Mouse (Mus musculus): ENCODE data around the gene Chrm1. TPM values are rescaled to one million over a fixed set of nuclear protein-coding genes. Genes with fewer than 3 reads are reported as not detected.
"Not testable (repeated sequence)": the region's sequence is repeated elsewhere in the genome, so short reads cannot be mapped to it uniquely, and the experiment has no call there.

Chrm1 gene
- total RNA-seq, 2 experiments from 2014 or later = not detected

DNA sequence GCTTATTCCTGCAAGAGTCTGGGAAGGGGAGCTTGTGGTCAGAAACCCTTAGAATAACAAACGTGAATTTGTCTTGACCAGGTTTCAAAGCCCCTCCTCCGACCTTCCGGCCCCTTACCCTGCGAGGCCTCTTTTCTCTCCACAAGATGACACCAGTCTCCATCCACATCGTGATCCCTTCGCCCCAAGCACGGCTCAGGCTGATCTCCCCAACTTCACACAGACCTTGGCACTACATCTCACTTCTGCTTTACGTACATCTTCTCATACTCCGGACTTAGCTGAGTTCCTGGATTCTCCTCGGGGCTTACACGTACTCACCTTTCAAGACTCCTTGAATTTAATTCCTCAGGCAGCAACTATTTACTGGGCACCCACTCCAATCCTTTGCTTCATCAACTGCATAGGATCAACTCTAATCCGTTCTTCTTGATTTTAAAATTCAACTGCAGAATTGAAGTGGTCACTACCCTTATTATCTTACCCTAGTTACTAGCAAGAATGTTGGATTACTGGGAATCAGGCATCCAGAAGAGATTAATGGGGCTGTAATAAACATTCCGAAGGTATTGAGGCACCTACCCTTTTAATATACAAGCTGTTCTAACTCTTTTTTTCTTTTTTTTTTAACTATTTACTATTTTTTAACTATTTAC, 50.5 kb downstream of the Chrm1 start:
- ATAC-seq (replicated peaks; ENCODE audit: low FRiP score, low TSS enrichment, poor library complexity, severe bottlenecking) = 0 out of 2 replicates have a peak, but pooled peaks have one; percentile 18

DNA sequence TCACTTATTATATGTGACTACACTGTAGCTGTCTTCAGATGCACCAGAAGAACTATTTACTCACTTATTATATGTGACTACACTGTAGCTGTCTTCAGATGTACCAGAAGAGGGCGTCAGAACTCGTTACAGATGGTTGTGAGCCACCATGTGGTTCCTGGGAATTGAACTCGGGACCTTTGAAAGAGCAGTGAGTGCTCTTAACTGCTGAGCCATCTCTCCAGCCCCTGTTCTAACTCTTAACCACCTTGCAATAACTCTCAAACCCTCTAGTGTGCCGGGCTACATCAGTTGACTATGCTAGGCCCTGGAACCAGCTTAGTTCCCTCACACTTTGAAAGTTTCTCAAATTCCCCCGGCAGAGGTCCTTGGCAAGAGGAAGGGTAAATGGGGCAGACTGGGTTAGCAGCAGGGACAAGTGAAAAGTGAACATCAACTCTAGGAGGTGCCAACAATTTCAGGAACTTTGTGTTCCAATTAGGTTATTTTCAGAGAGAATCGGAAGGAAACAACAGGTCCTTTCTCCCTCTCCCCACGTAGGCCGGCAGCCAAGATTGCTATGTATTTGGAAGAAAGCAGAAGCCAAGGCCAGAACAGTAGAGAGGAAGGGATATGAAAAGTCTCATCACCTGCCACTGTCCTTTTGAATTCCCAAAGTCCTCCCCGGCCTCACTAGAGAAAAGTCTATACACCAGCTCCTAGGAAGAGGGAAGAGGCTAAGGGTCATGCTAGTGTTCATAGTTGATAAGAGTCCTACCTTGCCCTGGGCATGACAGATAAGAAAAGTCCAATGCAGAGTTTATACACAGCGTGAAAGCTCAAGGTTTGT, 51.3 kb downstream of the Chrm1 start:
- peak; percentile 48 for ATAC-seq (replicated peaks; ENCODE audit: low FRiP score, low TSS enrichment, poor library complexity, severe bottlenecking)

DNA sequence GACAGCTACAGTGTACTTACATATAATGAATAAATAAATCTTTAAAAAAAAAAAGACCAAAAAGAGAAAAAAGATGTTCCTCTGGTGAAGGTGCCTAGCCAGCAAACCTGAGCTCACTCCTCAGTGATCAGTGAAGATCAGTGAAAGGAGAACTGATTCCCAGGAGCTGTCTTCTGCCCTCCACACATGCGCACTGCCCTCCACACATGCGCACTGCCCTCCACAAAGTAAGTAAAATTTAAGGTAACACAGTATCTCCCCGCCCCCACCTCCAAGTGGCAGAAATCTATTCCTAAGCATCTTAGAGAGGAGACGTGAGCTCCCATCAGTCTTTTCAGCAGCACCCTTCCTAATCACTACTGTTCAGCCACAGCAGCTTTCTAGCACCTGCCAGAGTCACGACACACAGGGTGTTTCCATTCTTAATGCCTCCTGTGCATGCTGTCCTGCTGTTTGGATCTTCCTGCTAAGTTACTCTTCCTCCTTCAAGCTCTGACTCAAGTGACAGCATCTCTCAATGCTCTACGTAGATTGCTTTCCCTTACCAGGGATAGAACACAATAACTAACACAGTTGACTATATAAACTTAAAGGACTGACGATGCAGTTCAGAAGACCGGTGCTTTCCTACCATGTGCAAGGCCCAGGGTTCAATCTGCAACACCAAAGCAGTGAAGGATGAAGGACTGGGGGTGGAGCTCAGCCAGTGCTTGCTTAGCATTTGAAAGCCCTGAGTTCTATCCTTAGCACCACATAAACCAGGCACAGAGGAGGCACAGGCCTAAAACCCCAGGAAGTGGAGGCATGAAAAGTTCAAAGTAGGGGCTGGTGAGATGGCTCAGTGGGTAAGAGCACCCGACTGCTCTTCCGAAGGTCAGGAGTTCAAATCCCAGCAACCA, 52.5 kb downstream of the Chrm1 start:
- no peak for ATAC-seq (replicated peaks; ENCODE audit: low FRiP score, low TSS enrichment, poor library complexity, severe bottlenecking)

DNA sequence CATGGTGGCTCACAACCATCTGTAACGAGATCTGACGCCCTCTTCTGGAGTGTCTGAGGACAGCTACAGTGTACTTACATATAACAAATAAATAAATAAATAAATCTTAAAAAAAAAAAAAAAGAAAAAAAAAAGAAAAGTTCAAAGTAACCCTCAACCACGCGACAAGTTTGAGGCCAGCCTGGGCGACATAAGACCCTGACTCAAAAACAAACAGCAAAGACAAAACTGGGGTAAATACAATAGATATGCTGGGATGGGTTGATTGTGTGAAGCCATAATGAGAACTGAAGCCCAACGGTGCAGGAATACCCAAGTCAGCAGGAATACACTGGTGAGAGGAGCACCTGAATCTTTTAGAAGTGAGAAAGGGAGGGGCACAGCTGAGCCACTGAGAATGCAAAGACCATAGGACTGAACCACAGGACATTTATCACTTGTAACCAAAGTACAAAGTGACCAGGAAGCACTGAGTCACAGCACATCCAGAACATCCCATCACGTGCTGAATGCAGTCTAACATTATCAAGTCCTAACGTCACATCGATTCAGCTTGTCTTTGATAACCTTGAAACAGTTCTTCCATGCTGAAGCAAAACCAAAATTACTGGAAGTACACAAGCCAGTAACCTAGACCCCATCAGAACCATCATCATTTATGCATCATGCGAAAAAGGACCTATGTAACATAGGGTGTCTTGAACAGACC, 53.3 kb downstream of the Chrm1 start:
- no peak for ATAC-seq (replicated peaks; ENCODE audit: low FRiP score, low TSS enrichment, poor library complexity, severe bottlenecking)

DNA sequence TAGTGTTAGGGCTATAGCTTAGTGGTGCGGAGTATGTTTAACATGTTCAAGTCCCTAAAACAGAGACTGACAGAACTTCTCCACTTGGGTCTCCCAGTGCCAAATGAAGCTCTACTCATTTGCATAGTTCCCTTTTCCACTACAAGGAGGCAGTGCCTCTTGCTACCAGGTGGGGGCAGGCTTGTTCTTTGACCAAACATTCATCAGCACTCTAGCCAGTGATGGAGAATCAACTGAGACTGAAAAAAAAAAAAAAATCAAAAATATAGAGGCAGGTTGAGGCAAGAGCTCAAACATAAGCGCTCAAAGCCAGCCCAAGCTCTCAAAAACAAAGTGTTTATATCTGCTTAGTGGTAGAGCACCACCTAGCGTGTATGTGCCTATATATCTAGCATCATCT, 54.8 kb downstream of the Chrm1 start:
- ATAC-seq (replicated peaks; ENCODE audit: low FRiP score, low TSS enrichment, poor library complexity, severe bottlenecking) = no peak

DNA sequence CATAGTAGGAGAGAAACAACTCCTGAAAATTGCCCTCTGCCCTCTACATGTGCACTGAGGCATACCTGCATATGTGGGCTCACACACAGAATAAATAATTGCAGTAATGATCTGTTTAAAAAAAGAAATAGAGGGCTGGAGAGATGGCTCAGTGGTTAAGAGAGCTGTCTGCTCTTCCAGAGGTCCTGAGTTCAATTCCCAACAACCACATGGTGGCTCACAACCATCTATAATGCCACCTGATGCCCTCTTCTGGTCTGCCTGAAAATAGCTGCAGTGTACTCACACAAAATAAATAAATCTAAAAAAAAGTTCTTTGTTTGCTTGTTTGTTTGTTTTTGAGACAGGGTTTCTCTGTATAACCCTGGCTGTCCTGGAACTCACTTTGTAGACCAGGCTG, 55.4 kb downstream of the Chrm1 start:
- not testable (repeated sequence) for ATAC-seq (replicated peaks; ENCODE audit: low FRiP score, low TSS enrichment, poor library complexity, severe bottlenecking)

GRCm38 (mm10) chr19:8721378-8721777, 57.8 kb downstream of the Chrm1 start:
- no peak for ATAC-seq (replicated peaks; ENCODE audit: low FRiP score, low TSS enrichment, poor library complexity, severe bottlenecking)

- ATAC-seq (replicated peaks; ENCODE audit: low FRiP score, low TSS enrichment, poor library complexity, severe bottlenecking) = no peak
Measured at GRCm38 (mm10) chr19:8722021-8722420, 58.4 kb downstream of the Chrm1 start.

GRCm38 (mm10) chr19:8722559-8722906, 58.9 kb downstream of the Chrm1 start:
- 0 out of 2 replicates have a peak, but pooled peaks have one; percentile 2 for ATAC-seq (replicated peaks; ENCODE audit: low FRiP score, low TSS enrichment, poor library complexity, severe bottlenecking)

GRCm38 (mm10) chr19:8722907-8723573, 59.5 kb downstream of the Chrm1 start, which contains the start of gene Slc3a2:
Gene Slc3a2 (minus strand): TSS chr19:8723369.
- peak; percentile 82 for ATAC-seq (replicated peaks; ENCODE audit: low FRiP score, low TSS enrichment, poor library complexity, severe bottlenecking)

DNA sequence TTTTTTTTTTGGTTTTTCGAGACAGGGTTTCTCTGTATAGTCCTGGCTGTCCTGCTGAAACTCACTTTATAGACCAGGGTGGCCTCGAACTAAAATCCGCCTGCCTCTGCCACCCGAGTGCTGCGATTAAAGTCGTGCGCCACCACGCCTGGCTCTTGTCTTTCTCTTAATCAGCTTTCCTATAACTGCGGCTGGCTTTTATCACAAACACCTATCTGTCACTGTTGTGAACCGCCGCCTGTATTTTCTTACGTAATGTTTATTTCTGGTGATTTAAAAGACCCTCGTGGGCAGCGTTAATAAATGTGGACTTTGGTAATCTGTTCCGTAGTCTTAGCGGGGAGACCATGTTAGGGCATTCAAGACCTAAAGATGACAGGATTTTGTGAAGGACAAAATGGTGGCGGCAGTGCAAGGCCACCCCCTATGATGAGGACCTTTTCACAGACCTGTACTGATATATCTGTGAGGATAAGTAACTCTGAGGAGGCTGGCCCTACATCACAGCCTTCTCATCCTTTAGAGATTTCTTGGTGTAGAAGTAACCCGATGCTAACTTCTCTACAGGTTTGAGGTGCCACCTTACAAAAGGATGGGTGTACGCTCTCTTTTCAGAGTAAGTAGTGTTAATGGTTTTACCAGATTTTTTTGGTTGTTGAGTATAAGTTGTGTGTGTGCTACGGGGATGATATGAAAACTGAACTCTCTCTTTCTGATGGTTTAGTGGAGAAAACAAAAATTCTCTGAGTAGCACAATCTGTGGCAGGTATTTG, 60.2 kb downstream of the Chrm1 start:
- no peak for ATAC-seq (replicated peaks; ENCODE audit: low FRiP score, low TSS enrichment, poor library complexity, severe bottlenecking)

- ATAC-seq (replicated peaks; ENCODE audit: low FRiP score, low TSS enrichment, poor library complexity, severe bottlenecking) = no peak
Measured at GRCm38 (mm10) chr19:8724392-8724791, 60.8 kb downstream of the Chrm1 start.

GRCm38 (mm10) chr19:8725081-8725613, 61.6 kb downstream of the Chrm1 start:
- no peak for ATAC-seq (replicated peaks; ENCODE audit: low FRiP score, low TSS enrichment, poor library complexity, severe bottlenecking)

DNA sequence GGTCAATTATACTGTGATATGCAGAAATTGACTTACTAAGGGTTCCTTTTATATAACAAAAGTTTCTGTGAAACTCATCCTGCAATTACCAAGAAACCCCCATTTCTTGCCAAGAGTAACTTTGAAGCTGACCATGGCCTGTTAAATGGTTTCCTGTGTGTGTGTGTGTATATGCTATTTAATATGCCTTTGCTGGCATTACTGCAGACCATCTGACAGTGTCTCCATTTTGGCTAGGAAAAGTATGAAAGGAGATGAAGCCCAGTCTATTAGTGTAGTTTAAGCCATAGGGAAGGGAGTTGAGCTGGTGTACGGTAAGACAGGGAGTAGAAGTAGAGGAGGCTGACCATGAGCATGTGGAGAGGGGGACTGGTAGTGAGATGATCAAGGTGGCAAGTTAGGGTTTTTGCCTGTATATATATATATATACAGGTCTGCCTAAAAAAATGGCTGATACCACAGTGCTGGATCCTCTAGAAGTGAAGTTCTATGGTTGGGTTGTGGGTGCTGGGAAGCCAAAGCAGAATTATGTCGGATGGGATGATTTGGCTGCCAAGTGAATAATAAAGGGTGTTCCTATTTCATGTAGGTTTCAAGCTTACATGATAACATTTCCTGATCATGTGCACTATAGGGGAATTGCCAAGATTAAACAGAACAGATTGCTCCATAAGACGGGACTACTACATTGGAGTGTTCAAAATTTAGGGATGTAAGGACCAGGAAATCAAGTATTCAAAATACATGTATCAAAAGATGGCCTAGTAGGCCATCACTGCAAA, 63.2 kb downstream of the Chrm1 start:
- 0 out of 2 replicates have a peak, but pooled peaks have one; percentile 2 for ATAC-seq (replicated peaks; ENCODE audit: low FRiP score, low TSS enrichment, poor library complexity, severe bottlenecking)

DNA sequence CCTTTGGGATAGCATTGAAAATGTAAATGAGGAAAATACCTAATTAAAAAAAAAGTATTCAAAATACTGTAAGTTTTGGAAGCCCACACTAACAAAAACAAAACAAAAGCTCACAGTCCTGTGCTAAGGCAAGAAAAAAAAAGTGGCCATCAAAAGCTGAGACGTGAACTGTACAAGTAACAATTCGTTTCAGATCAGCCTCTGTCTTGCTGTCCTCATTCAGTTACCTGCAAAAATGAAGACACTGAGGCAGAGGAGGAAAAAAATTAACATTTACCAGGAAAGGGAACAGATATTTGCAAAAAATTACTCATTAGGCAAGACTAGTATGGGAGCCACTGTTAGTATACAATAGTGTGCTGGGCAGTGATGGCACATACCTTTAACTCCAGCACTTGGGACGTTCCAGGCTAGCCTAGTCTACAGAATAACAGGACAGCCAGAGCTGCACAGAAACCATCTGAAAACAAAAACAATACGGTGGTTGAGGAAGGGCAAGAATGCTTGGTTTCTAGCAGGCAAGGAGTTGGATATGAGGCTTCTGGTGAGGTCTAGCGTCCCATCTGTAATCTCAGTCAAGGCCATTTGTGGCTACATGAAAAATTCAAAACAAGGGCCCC, 64.0 kb downstream of the Chrm1 start:
- ATAC-seq (replicated peaks; ENCODE audit: low FRiP score, low TSS enrichment, poor library complexity, severe bottlenecking) = peak; percentile 26; the same call in 1 of the 2 replicates

DNA sequence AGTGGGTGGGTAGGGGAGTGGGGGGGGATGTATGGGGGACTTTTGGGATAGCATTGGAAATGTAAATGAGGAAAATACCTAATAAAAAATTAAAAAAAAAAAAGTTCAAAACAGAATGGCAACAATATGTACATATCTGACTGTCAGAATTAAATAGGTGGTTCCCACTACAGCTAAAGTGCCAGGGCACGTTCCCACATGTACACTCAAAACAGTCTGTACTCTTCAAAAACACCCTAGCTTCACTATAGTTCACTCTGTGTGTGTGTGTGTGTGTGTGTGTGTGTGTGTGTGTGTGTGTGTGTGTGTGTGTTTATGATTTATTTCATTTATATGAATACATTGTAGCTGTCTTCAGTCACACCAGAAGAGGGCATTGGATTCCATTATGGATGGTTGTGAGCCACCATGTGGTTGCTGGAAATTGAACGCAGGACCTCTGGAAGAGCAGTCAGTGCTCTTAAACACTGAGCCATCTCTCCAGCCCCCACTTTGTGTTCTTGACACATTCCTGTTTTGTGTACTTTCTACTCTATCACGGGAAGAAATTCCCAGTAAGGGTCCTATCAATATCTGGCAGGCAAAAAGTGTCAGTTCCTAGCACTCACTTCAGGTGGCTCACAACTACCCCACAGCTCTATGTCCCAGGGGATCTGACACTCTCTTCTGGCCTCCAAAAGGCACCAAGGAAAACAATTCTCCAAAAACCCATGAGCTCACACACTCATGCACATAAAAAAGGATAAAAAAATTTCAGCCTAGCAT, 64.9 kb downstream of the Chrm1 start:
- not testable (repeated sequence) for ATAC-seq (replicated peaks; ENCODE audit: low FRiP score, low TSS enrichment, poor library complexity, severe bottlenecking)

Measured in megakaryocyte-erythroid progenitor cell, adult 5-6 weeks (primary cell).